Mouse (Mus musculus): ENCODE data around the gene Tmem131. TPM values are rescaled to one million over a fixed set of nuclear protein-coding genes. Genes with fewer than 3 reads are reported as not detected.

The Tmem131 gene
- polyA plus RNA-seq, 1 experiment from 2014 or later, result 13.3 TPM

GRCm38 (mm10) chr1:36784365-36785134 lies 158.9 kb downstream of the Tmem131 start:
- H3K4me2 ChIP-seq, result peak overlapping the region; percentile 75

GRCm38 (mm10) chr1:36782476-36782875 lies 161.0 kb downstream of the Tmem131 start:
- WGBS, result 74% methylated on average over 11 of the region's 11 CpGs
- ATAC-seq (ENCODE audit: insufficient number of reproducible peaks, low FRiP score, low TSS enrichment, low read depth), result no peak
- peaks cover 7% of the 10 kb centered on the region; the same call in 1 of the 2 replicates for H3K27me3 ChIP-seq

More at GRCm38 (mm10) chr1:36784365-36785134, 158.9 kb downstream of the Tmem131 start:
- Histone ChIP-seq H3K27me3 (peaks cover 7% of the 10 kb centered on the region; the same call in 1 of the 2 replicates), H3K27ac (no peak overlapping the region), H3K4me1 (peaks cover 11% of the 10 kb centered on the region), H3K36me3 (no peaks in the 10 kb centered on the region), H3K9ac (peak overlapping the region; percentile 26; the same call in 1 of the 2 replicates), H3K9me3 (no peaks in the 10 kb centered on the region), H3K4me3 (peak overlapping the region; percentile 40)
- 4% methylated on average over 20 of the region's 20 CpGs for WGBS
- no peak for ATAC-seq (ENCODE audit: insufficient number of reproducible peaks, low FRiP score, low TSS enrichment, low read depth)

GRCm38 (mm10) chr1:36780793-36781192 lies 162.7 kb downstream of the Tmem131 start:
- no peak for ATAC-seq (ENCODE audit: insufficient number of reproducible peaks, low FRiP score, low TSS enrichment, low read depth)
- peaks cover 4% of the 10 kb centered on the region; the same call in 1 of the 2 replicates for H3K27me3 ChIP-seq
- no peak overlapping the region for H3K9ac ChIP-seq
- H3K4me2 ChIP-seq, result no peak overlapping the region
- no peaks in the 10 kb centered on the region for H3K36me3 ChIP-seq
- H3K4me3 ChIP-seq, result no peak overlapping the region
- 88% methylated on average over 13 of the region's 13 CpGs for WGBS
- H3K9me3 ChIP-seq, result no peaks in the 10 kb centered on the region
- H3K27ac ChIP-seq, result no peak overlapping the region
- peaks cover 10% of the 10 kb centered on the region for H3K4me1 ChIP-seq

More at GRCm38 (mm10) chr1:36782476-36782875, 161.0 kb downstream of the Tmem131 start:
- Histone ChIP-seq H3K4me3 (no peak overlapping the region), H3K9ac (no peak overlapping the region), H3K36me3 (no peaks in the 10 kb centered on the region), H3K4me1 (peaks cover 11% of the 10 kb centered on the region), H3K9me3 (no peaks in the 10 kb centered on the region), H3K27ac (no peak overlapping the region), H3K4me2 (no peak overlapping the region)

DNA sequence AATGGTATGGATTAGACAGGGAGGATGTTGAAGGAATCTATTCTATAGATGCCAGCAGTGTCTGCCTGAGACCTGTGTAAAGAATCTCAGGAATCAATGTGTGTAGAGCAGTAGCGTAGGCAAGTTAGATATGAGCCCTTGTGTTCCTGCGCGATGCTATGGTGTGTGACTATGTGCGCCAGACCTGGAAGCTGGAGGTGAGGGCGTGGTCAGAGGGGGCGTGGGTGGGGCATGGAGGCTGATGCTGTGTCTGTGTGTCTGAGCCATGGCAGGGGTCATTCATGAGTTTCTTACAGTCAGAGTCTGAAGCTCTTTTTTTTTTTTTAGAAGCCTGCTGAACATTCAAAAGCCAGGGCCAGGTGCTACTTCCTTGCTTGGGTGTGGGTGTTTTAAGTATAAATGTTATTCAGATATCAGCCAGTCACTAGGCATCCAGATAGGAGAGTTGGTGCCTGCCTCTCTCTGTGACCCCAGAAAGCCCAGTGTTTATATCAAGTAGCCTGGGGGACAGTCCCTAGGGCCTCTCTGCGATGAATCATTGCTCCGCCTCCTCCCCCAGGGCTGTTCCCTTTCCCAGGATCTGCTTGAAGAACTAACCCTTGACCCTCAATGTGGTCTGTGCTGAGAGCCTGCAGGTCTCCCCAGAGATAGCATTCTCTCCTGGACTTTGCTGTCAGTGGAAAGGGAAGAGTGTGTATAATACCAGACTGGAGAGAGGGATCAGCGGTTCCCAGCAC lies 171.1 kb downstream of the Tmem131 start:
- 85% methylated on average over 9 of the region's 9 CpGs for WGBS
- no peak overlapping the region for H3K4me3 ChIP-seq
- peaks cover 8% of the 10 kb centered on the region for H3K27me3 ChIP-seq
- H3K27ac ChIP-seq, result no peak overlapping the region
- peaks cover 7% of the 10 kb centered on the region; the same call in 1 of the 2 replicates for H3K4me1 ChIP-seq
- H3K9ac ChIP-seq, result no peak overlapping the region
- no peaks in the 10 kb centered on the region for H3K36me3 ChIP-seq
- no peaks in the 10 kb centered on the region for H3K9me3 ChIP-seq
- H3K4me2 ChIP-seq, result no peak overlapping the region
- no peak for ATAC-seq (ENCODE audit: insufficient number of reproducible peaks, low FRiP score, low TSS enrichment, low read depth)

DNA sequence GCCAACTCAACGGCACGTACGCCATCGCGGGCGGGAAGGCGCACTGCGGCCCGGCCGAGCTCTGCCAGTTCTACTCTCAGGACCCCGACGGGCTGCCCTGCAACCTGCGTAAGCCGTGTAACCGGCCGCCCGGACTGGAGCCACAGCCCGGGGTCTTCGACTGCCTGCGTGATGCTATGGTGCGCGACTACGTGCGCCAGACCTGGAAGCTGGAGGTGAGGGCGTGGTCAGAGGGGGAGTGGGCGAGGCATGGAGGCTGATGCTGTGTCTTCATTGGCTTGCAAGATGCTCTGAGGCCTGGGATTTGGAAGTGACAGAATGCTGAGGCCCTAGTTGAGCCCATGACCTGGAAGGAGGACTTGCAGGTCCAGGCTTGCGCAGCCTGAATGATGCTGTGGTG lies 172.5 kb downstream of the Tmem131 start:
- H3K27me3 ChIP-seq, result peaks cover 8% of the 10 kb centered on the region
- no peak overlapping the region for H3K27ac ChIP-seq
- no peaks in the 10 kb centered on the region for H3K36me3 ChIP-seq
- ATAC-seq (ENCODE audit: insufficient number of reproducible peaks, low FRiP score, low TSS enrichment, low read depth), result no peak
- H3K4me1 ChIP-seq, result peaks cover 7% of the 10 kb centered on the region; the same call in 1 of the 2 replicates
- H3K9me3 ChIP-seq, result no peaks in the 10 kb centered on the region
- WGBS, result 16% methylated on average over 27 of the region's 27 CpGs
- no peak overlapping the region for H3K9ac ChIP-seq
- H3K4me2 ChIP-seq, result peak overlapping the region; percentile 55
- H3K4me3 ChIP-seq, result peak overlapping the region; percentile 32

- no peak for ATAC-seq (ENCODE audit: insufficient number of reproducible peaks, low FRiP score, low TSS enrichment, low read depth)
- Histone ChIP-seq H3K4me3 (no peak overlapping the region), H3K36me3 (no peaks in the 10 kb centered on the region), H3K27ac (no peak overlapping the region), H3K27me3 (peaks cover 8% of the 10 kb centered on the region), H3K9me3 (no peaks in the 10 kb centered on the region), H3K4me1 (peaks cover 7% of the 10 kb centered on the region; the same call in 1 of the 2 replicates), H3K4me2 (no peak overlapping the region), H3K9ac (no peak overlapping the region)
- WGBS, result 86% methylated on average over 1 of the region's 1 CpGs
These were observed 173.5 kb downstream of the Tmem131 start for GRCm38 (mm10) chr1:36769951-36770350.

GRCm38 (mm10) chr1:36768786-36769185 lies 174.7 kb downstream of the Tmem131 start:
- Histone ChIP-seq H3K27me3 (peaks cover 8% of the 10 kb centered on the region), H3K4me1 (peaks cover 7% of the 10 kb centered on the region; the same call in 1 of the 2 replicates), H3K9me3 (no peaks in the 10 kb centered on the region), H3K36me3 (no peaks in the 10 kb centered on the region), H3K27ac (no peak overlapping the region), H3K4me3 (no peak overlapping the region), H3K9ac (no peak overlapping the region), H3K4me2 (no peak overlapping the region)
- 64% methylated on average over 5 of the region's 5 CpGs for WGBS
- ATAC-seq (ENCODE audit: insufficient number of reproducible peaks, low FRiP score, low TSS enrichment, low read depth), result no peak

GRCm38 (mm10) chr1:36767321-36767720 lies 176.1 kb downstream of the Tmem131 start:
- Histone ChIP-seq H3K27ac (no peak overlapping the region), H3K4me3 (no peak overlapping the region), H3K27me3 (peaks cover 8% of the 10 kb centered on the region), H3K4me1 (peaks cover 7% of the 10 kb centered on the region; the same call in 1 of the 2 replicates), H3K36me3 (no peaks in the 10 kb centered on the region), H3K4me2 (no peak overlapping the region), H3K9me3 (no peaks in the 10 kb centered on the region), H3K9ac (no peak overlapping the region)
- 39% methylated on average over 10 of the region's 10 CpGs for WGBS
- no peak for ATAC-seq (ENCODE audit: insufficient number of reproducible peaks, low FRiP score, low TSS enrichment, low read depth)

GRCm38 (mm10) chr1:36766431-36767205 lies 176.8 kb downstream of the Tmem131 start:
- H3K4me1 ChIP-seq, result peaks cover 7% of the 10 kb centered on the region; the same call in 1 of the 2 replicates
- no peak overlapping the region for H3K4me3 ChIP-seq
- H3K36me3 ChIP-seq, result no peaks in the 10 kb centered on the region
- H3K9ac ChIP-seq, result no peak overlapping the region
- H3K4me2 ChIP-seq, result no peak overlapping the region
- WGBS, result 46% methylated on average over 4 of the region's 4 CpGs
- H3K27ac ChIP-seq, result peak overlapping the region; percentile 33; the same call in 1 of the 2 replicates
- ATAC-seq (ENCODE audit: insufficient number of reproducible peaks, low FRiP score, low TSS enrichment, low read depth), result no peak
- no peaks in the 10 kb centered on the region for H3K9me3 ChIP-seq
- H3K27me3 ChIP-seq, result peaks cover 8% of the 10 kb centered on the region

DNA sequence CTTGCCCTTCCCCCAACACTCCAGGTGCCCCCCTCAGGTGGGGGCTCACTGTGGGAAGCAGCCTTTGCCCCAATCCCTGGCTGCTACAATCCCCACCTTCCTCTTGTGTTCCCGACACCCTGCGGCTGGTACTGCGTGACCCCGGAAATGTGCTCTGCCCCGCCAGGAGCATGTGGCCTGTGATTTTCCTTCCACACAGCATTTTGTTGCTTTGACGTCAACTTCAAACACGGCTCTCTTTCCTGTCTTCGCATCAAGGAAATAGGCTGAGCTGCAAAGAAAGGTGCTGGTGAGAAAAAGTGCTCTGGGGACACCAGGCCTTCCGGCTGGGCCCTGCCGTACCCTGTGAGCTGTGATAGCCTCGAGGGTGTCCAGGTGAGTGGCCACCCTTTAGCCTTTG lies 181.9 kb downstream of the Tmem131 start, which contains the start of gene Zap70:
TSS of gene Zap70 (plus strand) at position 231 of the 400 bp plus-strand sequence.
- Histone ChIP-seq H3K27ac (no peak within 1 kb of the TSS), H3K9ac (no peak within 1 kb of the TSS), H3K27me3 (no peaks in the 10 kb centered on the region), H3K9me3 (no peaks in the 10 kb centered on the region), H3K36me3 (no peaks in the 10 kb centered on the region), H3K4me3 (no peak within 1 kb of the TSS), H3K4me2 (no peak within 1 kb of the TSS), H3K4me1 (no peaks in the 10 kb centered on the region)
- no peak for ATAC-seq (ENCODE audit: insufficient number of reproducible peaks, low FRiP score, low TSS enrichment, low read depth)
- WGBS, result 81% methylated on average over 11 of the region's 11 CpGs

GRCm38 (mm10) chr1:36761061-36761460 lies 182.4 kb downstream of the Tmem131 start:
- Histone ChIP-seq H3K27ac (no peak overlapping the region), H3K36me3 (no peaks in the 10 kb centered on the region), H3K4me2 (no peak overlapping the region), H3K9ac (no peak overlapping the region), H3K27me3 (no peaks in the 10 kb centered on the region), H3K4me3 (no peak overlapping the region), H3K4me1 (no peaks in the 10 kb centered on the region), H3K9me3 (no peaks in the 10 kb centered on the region)
- no peak for ATAC-seq (ENCODE audit: insufficient number of reproducible peaks, low FRiP score, low TSS enrichment, low read depth)
- WGBS, result 82% methylated on average over 8 of the region's 8 CpGs
